Mouse (Mus musculus) liver, adult 2 months (tissue): Measurements from ENCODE around the gene Clec12a.

Experiments used
- CTCF ChIP-seq: fragments of 200-500 bp; IDR thresholded peaks from 2 replicates; pipeline ENCODE4 v1.5.1; 2011; ENCODE audit warnings: low read depth, low read length, control low read depth
- POLR2A ChIP-seq: fragments of 200-500 bp; IDR thresholded peaks from 2 replicates; pipeline ENCODE4 v1.6.1; 2011; ENCODE audit warnings: low read length, control low read depth; ENCODE audit not compliant: insufficient read depth; ENCODE audit errors: extremely low read depth

- TF ChIP-seq POLR2A = no peak
- no peak for TF ChIP-seq CTCF
Measured at GRCm38 (mm10) chr6:129399945-129400344, 57.5 kb downstream of the Clec12a start.
